Mouse (Mus musculus) G1E (cell line): ENCODE measurements around the gene 2010003K11Rik.

Experiments
- CTCF ChIP-seq: IDR thresholded peaks from 2 replicates; pipeline ENCODE4 v1.5.1; 2012; ENCODE audit warnings: low read depth, low read length, inconsistent platforms, mixed read lengths
- GATA1 ChIP-seq: IDR thresholded peaks from 2 replicates; pipeline ENCODE4 v1.6.1; 2012; ENCODE audit warnings: borderline replicate concordance, low read length, inconsistent platforms, mixed read lengths
- GATA2 ChIP-seq: IDR thresholded peaks from 2 replicates; pipeline ENCODE4 v1.6.1; 2012; ENCODE audit warnings: low read depth, low read length, inconsistent platforms, borderline replicate concordance
- TAL1 ChIP-seq: conservative IDR thresholded peaks from 2 replicates; pipeline ENCODE4 v1.6.1; 2012; ENCODE audit warnings: low read depth, low read length, inconsistent platforms, mixed read lengths

GRCm38 (mm10) chr19:4540263-4540662 lies 41.9 kb upstream of the 2010003K11Rik start:
- TF ChIP-seq CTCF (no peak), TAL1 (no peak), GATA1 (no peak), GATA2 (no peak)
